Mouse (Mus musculus) megakaryocyte-erythroid progenitor cell, adult 5-6 weeks (primary cell): ENCODE results near the gene Fam131a. TPM values are rescaled to one million over a fixed set of nuclear protein-coding genes. Genes with fewer than 3 reads are reported as not detected.

Experiments used
- ATAC-seq: replicated peaks from 2 replicates; pipeline ENCODE4 v1.8.0; 2016; ENCODE audit warnings: mild to moderate bottlenecking, inconsistent platforms; ENCODE audit not compliant: severe bottlenecking, poor library complexity, low FRiP score, low TSS enrichment
- total RNA-seq, 2 experiments: library from RNA; stranded (forward) in 1 of 2; stranded (reverse) in 1 of 2; fragments of 200-1000, 215-1000 nt in 1 of 2; fragments of >200 nt in 1 of 2; fragmentation: Nextera tagmentation in 1 of 2; gene quantifications; 2 replicates each; pipeline ENCODE4 v1.2.3; 2014 to 2017

Gene Fam131a
- total RNA-seq, 2 experiments from 2014 or later = 0.85 TPM; not detected in 1

- ATAC-seq = no peak
These were observed 22.1 kb downstream of the Fam131a start for GRCm38 (mm10) chr16:20715161-20715560.

GRCm38 (mm10) chr16:20715566-20715965, 22.5 kb downstream of the Fam131a start:
- ATAC-seq = no peak

- 0 out of 2 replicates have a peak, but pooled peaks have one; percentile 19 for ATAC-seq
These were observed 23.2 kb downstream of the Fam131a start for GRCm38 (mm10) chr16:20715976-20716840.

- ATAC-seq = peak; percentile 30; the same call in 1 of the 2 replicates
These were observed 23.8 kb downstream of the Fam131a start for GRCm38 (mm10) chr16:20716841-20717180.

- ATAC-seq = peak; percentile 90
These were observed 24.3 kb downstream of the Fam131a start, which contains the start of the genes Polr2h and Clcn2 for GRCm38 (mm10) chr16:20717181-20717977. Gene Polr2h, plus strand, starts transcription at chr16:20717665. Gene Clcn2, minus strand, starts transcription at chr16:20717746.

GRCm38 (mm10) chr16:20717978-20718670, 25.1 kb downstream of the Fam131a start:
- ATAC-seq = peak; percentile 5; the same call in 1 of the 2 replicates

GRCm38 (mm10) chr16:20721808-20722207, 28.8 kb downstream of the Fam131a start:
- no peak for ATAC-seq

GRCm38 (mm10) chr16:20722736-20723135, 29.7 kb downstream of the Fam131a start:
- ATAC-seq = no peak

GRCm38 (mm10) chr16:20723247-20723646, 30.2 kb downstream of the Fam131a start:
- no peak for ATAC-seq

- ATAC-seq = peak; percentile 92
These were observed 31.3 kb downstream of the Fam131a start for GRCm38 (mm10) chr16:20724338-20724748.

- no peak for ATAC-seq
These were observed 32.3 kb downstream of the Fam131a start for GRCm38 (mm10) chr16:20725321-20725720.

GRCm38 (mm10) chr16:20725750-20726149, 32.7 kb downstream of the Fam131a start:
- no peak for ATAC-seq

GRCm38 (mm10) chr16:20726384-20726783, 33.3 kb downstream of the Fam131a start:
- ATAC-seq = no peak

- no peak for ATAC-seq
These were observed 37.3 kb downstream of the Fam131a start for GRCm38 (mm10) chr16:20730293-20730711.

- ATAC-seq = no peak
These were observed 38.6 kb downstream of the Fam131a start for GRCm38 (mm10) chr16:20731688-20732087.

GRCm38 (mm10) chr16:20732251-20732924, 39.3 kb downstream of the Fam131a start:
- ATAC-seq = no peak

- 0 out of 2 replicates have a peak, but pooled peaks have one; percentile 30 for ATAC-seq
These were observed 40.1 kb downstream of the Fam131a start, which contains the start of gene Chrd for GRCm38 (mm10) chr16:20732925-20733730. Gene Chrd, plus strand, starts transcription at chr16:20733127.
